Mouse (Mus musculus): ENCODE measurements around the gene Maco1. TPM values are rescaled to one million over a fixed set of nuclear protein-coding genes. Genes with fewer than 3 reads are reported as not detected.

Maco1 gene
- polyA plus RNA-seq, 1 experiment from 2014 or later, result 67.5 TPM

DNA sequence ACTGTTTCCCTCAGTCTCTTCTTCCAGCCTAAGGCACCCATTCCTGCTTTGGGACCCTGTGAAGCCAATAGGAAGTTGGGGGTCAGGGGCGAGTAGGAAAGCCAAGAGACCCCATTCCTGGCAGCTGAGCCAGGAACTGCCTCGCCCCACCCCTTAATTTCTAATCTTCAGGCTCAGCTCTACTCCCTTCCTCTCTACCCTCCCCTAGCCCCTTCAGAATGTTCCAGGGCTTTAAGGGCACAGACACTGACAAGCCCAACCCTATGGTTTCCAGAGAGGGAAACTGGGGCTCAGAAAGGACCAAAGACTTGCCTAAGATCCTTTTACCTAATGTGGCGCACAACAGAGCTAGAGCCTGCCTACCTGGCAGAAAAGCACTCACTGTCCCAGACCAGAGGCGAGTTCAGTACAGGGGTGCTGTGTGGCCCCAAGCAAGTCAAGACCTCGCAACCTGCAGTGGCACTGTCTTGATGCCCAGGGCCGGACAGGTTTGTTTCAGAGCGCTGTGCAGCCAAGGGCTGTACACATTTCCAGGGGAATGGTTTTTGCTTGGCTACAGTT, 16.8 kb upstream of the Maco1 start:
- H3K4me3 ChIP-seq, result peak overlapping the region; percentile 17
- H3K4me2 ChIP-seq, result peak overlapping the region; percentile 50
- H3K27ac ChIP-seq, result no peak overlapping the region
- H3K9ac ChIP-seq, result peak overlapping the region; percentile 37; the same call in 1 of the 2 replicates
- no peak for ATAC-seq (ENCODE audit: insufficient number of reproducible peaks, insufficient read depth, low FRiP score, low TSS enrichment, low read depth)
- H3K4me1 ChIP-seq, result peaks cover 21% of the 10 kb centered on the region
- no peaks in the 10 kb centered on the region for H3K36me3 ChIP-seq
- H3K9me3 ChIP-seq, result no peaks in the 10 kb centered on the region
- WGBS, result 38% methylated on average over 7 of the region's 7 CpGs
- H3K27me3 ChIP-seq, result peaks cover 32% of the 10 kb centered on the region

DNA sequence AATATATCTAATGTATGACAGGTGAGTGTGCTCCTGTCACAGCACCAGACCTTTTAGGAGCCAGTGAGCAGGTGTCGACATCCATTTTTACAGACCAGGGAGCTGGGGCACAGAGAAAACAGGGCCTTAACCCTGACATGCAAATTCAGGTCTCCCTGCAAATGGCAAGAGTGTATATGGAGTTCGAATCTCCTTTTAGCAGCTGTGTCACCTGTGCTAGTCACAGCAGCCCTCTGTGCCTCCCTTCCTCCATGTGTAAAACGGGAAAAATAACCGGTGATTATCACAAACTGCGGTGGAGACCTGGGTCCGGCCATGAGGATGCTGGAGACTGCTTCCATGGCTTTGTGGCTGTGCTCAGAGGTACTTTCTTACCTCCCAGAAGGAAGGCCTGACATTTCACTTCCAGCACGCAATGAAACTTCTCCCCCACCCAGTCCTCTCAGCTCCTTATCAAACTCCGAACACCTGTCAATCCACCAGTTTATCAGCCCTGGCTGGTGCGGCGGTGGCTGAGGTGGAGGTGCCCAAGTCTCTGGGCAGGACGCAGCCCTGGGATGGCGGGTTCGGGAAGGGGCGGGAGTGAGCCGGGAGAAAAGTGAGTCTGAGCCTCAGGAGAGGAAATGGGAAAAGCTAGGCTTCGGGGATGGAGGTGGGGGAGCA, 16.1 kb upstream of the Maco1 start:
- Histone ChIP-seq H3K4me2 (peak overlapping the region; percentile 50), H3K4me3 (peak overlapping the region; percentile 17), H3K9me3 (no peaks in the 10 kb centered on the region), H3K27ac (no peak overlapping the region), H3K36me3 (no peaks in the 10 kb centered on the region), H3K9ac (peak overlapping the region; percentile 37; the same call in 1 of the 2 replicates), H3K27me3 (peaks cover 32% of the 10 kb centered on the region), H3K4me1 (peaks cover 21% of the 10 kb centered on the region)
- no peak for ATAC-seq (ENCODE audit: insufficient number of reproducible peaks, insufficient read depth, low FRiP score, low TSS enrichment, low read depth)
- whole genome bisulfite sequencing, result 7% methylated on average over 16 of the region's 16 CpGs

DNA sequence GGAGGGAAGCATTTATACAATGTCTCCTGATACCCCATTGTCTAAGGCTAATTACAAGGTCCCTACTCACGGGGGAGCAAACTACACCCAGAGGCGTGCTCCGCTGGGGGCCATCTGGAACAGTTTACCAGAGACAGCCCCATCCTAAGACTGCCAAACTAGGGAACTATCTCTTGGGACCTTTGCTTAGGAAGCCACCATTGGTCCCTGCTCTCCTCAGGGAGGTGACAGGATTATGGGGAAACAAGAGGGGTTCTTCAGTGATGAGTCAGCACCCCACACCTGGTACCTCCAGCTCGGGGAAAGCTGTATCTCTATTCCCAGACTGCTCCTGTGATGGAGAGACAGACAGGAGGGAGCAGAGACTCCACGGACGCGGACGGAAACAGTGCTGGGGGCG, 15.3 kb upstream of the Maco1 start:
- Histone ChIP-seq H3K9ac (no peak overlapping the region), H3K27ac (no peak overlapping the region), H3K4me3 (no peak overlapping the region), H3K4me2 (0 out of 2 replicates have a peak overlapping the region, but pooled peaks have one; percentile 16), H3K9me3 (no peaks in the 10 kb centered on the region), H3K27me3 (peaks cover 32% of the 10 kb centered on the region), H3K4me1 (peaks cover 21% of the 10 kb centered on the region), H3K36me3 (no peaks in the 10 kb centered on the region)
- 9% methylated on average over 9 of the region's 9 CpGs for WGBS
- no peak for ATAC-seq (ENCODE audit: insufficient number of reproducible peaks, insufficient read depth, low FRiP score, low TSS enrichment, low read depth)

DNA sequence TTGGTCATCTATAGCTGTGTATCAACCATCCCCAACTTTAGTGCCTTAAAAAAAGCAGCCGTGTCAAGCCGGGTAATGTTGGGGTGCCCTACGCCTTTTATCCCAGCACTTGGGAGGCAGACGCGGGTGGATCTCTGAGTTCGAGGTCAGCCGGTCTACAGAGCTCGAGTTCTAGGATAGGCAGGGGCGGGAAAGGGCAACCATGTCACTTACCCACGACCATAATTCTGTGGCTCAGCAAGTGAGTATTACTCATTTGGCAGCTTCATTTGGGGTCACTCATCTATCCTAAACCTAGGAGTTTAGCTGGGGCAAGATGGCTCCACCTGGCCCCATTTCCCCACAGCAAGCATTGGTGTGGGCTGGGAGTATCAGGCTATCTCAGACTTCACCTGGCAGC, 14.9 kb upstream of the Maco1 start:
- peaks cover 32% of the 10 kb centered on the region for H3K27me3 ChIP-seq
- no peak overlapping the region for H3K27ac ChIP-seq
- no peaks in the 10 kb centered on the region for H3K36me3 ChIP-seq
- 86% methylated on average over 10 of the region's 10 CpGs for WGBS
- H3K4me3 ChIP-seq, result no peak overlapping the region
- no peak overlapping the region for H3K4me2 ChIP-seq
- no peak overlapping the region for H3K9ac ChIP-seq
- H3K9me3 ChIP-seq, result no peaks in the 10 kb centered on the region
- H3K4me1 ChIP-seq, result peaks cover 21% of the 10 kb centered on the region
- no peak for ATAC-seq (ENCODE audit: insufficient number of reproducible peaks, insufficient read depth, low FRiP score, low TSS enrichment, low read depth)

GRCm38 (mm10) chr4:134867661-134868060, 14.5 kb upstream of the Maco1 start:
- ATAC-seq (ENCODE audit: insufficient number of reproducible peaks, insufficient read depth, low FRiP score, low TSS enrichment, low read depth), result no peak

GRCm38 (mm10) chr4:134867213-134867612, 14.1 kb upstream of the Maco1 start:
- 89% methylated on average over 8 of the region's 8 CpGs for WGBS
- Histone ChIP-seq H3K9me3 (no peaks in the 10 kb centered on the region), H3K27ac (no peak overlapping the region), H3K27me3 (peaks cover 32% of the 10 kb centered on the region), H3K4me2 (no peak overlapping the region), H3K9ac (no peak overlapping the region), H3K4me1 (peaks cover 21% of the 10 kb centered on the region), H3K4me3 (no peak overlapping the region), H3K36me3 (no peaks in the 10 kb centered on the region)
- ATAC-seq (ENCODE audit: insufficient number of reproducible peaks, insufficient read depth, low FRiP score, low TSS enrichment, low read depth), result no peak

More at GRCm38 (mm10) chr4:134867661-134868060, 14.5 kb upstream of the Maco1 start:
- Histone ChIP-seq H3K27me3 (peaks cover 32% of the 10 kb centered on the region), H3K36me3 (no peaks in the 10 kb centered on the region), H3K4me3 (no peak overlapping the region), H3K9ac (no peak overlapping the region), H3K4me2 (no peak overlapping the region), H3K9me3 (no peaks in the 10 kb centered on the region), H3K4me1 (peaks cover 21% of the 10 kb centered on the region), H3K27ac (no peak overlapping the region)
- 87% methylated on average over 8 of the region's 8 CpGs for WGBS

- WGBS, result 94% methylated on average over 5 of the region's 5 CpGs
- H3K4me1 ChIP-seq, result peaks cover 21% of the 10 kb centered on the region
- H3K27me3 ChIP-seq, result peaks cover 29% of the 10 kb centered on the region
- H3K9me3 ChIP-seq, result no peaks in the 10 kb centered on the region
- H3K4me3 ChIP-seq, result no peak overlapping the region
- no peak overlapping the region for H3K9ac ChIP-seq
- no peak for ATAC-seq (ENCODE audit: insufficient number of reproducible peaks, insufficient read depth, low FRiP score, low TSS enrichment, low read depth)
- no peak overlapping the region for H3K4me2 ChIP-seq
- H3K27ac ChIP-seq, result no peak overlapping the region
- no peaks in the 10 kb centered on the region for H3K36me3 ChIP-seq
Observed at GRCm38 (mm10) chr4:134865789-134866188, 12.6 kb upstream of the Maco1 start.

GRCm38 (mm10) chr4:134865340-134865739, 12.2 kb upstream of the Maco1 start:
- 66% methylated on average over 6 of the region's 6 CpGs for WGBS
- H3K9me3 ChIP-seq, result no peaks in the 10 kb centered on the region
- no peak overlapping the region for H3K27ac ChIP-seq
- H3K9ac ChIP-seq, result no peak overlapping the region
- H3K4me1 ChIP-seq, result peaks cover 21% of the 10 kb centered on the region
- H3K4me3 ChIP-seq, result no peak overlapping the region
- peaks cover 25% of the 10 kb centered on the region for H3K27me3 ChIP-seq
- ATAC-seq (ENCODE audit: insufficient number of reproducible peaks, insufficient read depth, low FRiP score, low TSS enrichment, low read depth), result no peak
- no peak overlapping the region for H3K4me2 ChIP-seq
- no peaks in the 10 kb centered on the region for H3K36me3 ChIP-seq

DNA sequence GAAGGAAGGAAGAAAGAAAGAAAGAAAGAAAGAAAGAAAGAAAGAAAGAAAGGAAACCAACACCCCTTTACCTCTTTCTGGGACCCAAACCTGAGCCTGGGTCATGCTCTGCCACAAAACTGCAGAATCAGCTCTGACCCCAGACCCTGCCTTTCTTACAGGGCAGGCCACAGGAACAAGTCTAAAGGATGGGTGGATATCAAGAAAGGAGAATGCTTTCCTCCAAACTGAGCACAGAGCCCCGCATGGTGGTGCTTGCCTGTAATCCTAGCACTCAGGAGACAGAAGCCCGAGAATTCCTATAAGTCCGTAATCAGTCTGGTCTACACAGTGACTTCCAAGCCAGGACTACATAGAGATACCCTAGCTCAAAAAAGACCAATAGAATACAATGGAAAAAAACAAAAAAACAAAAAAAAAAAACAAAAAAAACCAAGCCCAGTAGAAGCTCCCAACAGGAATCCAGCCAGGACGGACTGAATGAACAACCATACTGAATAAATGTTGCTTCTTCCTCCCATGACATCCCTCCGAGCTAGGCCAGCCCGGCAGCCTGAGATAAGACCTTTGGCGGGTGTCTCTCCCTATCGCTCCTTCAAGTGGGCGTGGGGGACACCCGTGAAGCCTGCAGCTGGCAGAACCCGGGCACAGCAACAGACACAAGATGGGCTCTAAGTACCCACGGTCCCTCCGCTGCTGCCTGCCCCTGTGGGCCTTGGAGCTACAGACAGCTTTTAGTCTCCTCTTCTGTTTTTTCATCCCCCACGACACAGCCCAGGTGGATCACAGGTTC, 11.0 kb upstream of the Maco1 start, which contains the start of gene Rhd:
TSS of gene Rhd (plus strand) at position 600 of the 793 bp plus-strand sequence.
- no peak within 1 kb of the TSS for H3K4me2 ChIP-seq
- H3K27me3 ChIP-seq, result peaks cover 13% of the 10 kb centered on the region
- H3K9ac ChIP-seq, result no peak within 1 kb of the TSS; the same call in 1 of the 2 replicates
- no peak for ATAC-seq (ENCODE audit: insufficient number of reproducible peaks, insufficient read depth, low FRiP score, low TSS enrichment, low read depth)
- WGBS, result 71% methylated on average over 14 of the region's 14 CpGs
- H3K4me3 ChIP-seq, result no peak within 1 kb of the TSS
- H3K36me3 ChIP-seq, result no peaks in the 10 kb centered on the region
- H3K4me1 ChIP-seq, result peaks cover 10% of the 10 kb centered on the region
- H3K9me3 ChIP-seq, result no peaks in the 10 kb centered on the region
- no peak within 1 kb of the TSS for H3K27ac ChIP-seq

GRCm38 (mm10) chr4:134862996-134863395, 9.9 kb upstream of the Maco1 start:
- H3K4me1 ChIP-seq, result no peaks in the 10 kb centered on the region
- H3K27me3 ChIP-seq, result 0 out of 2 replicates have a peak, but pooled peaks cover 2% of the 10 kb centered on the region
- no peak overlapping the region for H3K9ac ChIP-seq
- H3K4me2 ChIP-seq, result no peak overlapping the region
- no peaks in the 10 kb centered on the region for H3K36me3 ChIP-seq
- no peaks in the 10 kb centered on the region for H3K9me3 ChIP-seq
- ATAC-seq (ENCODE audit: insufficient number of reproducible peaks, insufficient read depth, low FRiP score, low TSS enrichment, low read depth), result no peak
- no peak overlapping the region for H3K27ac ChIP-seq
- WGBS, result 78% methylated on average over 7 of the region's 7 CpGs
- H3K4me3 ChIP-seq, result no peak overlapping the region

GRCm38 (mm10) chr4:134861884-134862283, 8.7 kb upstream of the Maco1 start:
- 79% methylated on average over 6 of the region's 6 CpGs for WGBS
- no peak overlapping the region for H3K4me2 ChIP-seq
- H3K9me3 ChIP-seq, result no peaks in the 10 kb centered on the region
- H3K4me1 ChIP-seq, result peaks cover 3% of the 10 kb centered on the region; the same call in 1 of the 2 replicates
- H3K36me3 ChIP-seq, result no peaks in the 10 kb centered on the region
- H3K4me3 ChIP-seq, result no peak overlapping the region
- ATAC-seq (ENCODE audit: insufficient number of reproducible peaks, insufficient read depth, low FRiP score, low TSS enrichment, low read depth), result no peak
- H3K27ac ChIP-seq, result no peak overlapping the region
- H3K9ac ChIP-seq, result no peak overlapping the region
- H3K27me3 ChIP-seq, result no peaks in the 10 kb centered on the region
